Mouse (Mus musculus) MEL (cell line): Measurements from ENCODE around the gene Cpa4. TPM values are rescaled to one million over a fixed set of nuclear protein-coding genes. Genes with fewer than 3 reads are reported as not detected.

Source experiments
- DNase-seq: peaks from one replicate; pipeline ENCODE4 v3.0.0; 2011; ENCODE audit warnings: low read depth, low spot score
- H3K27ac ChIP-seq: 2 replicates; pipeline ENCODE4 v1.5.1; 2012; ENCODE audit warnings: low read depth, mild to moderate bottlenecking, control low read depth, low read length, moderate library complexity; ENCODE audit not compliant: control insufficient read depth
- H3K27me3 ChIP-seq, 2 experiments: fragments of 150-350 bp in 1 of 2; sonication (generic) in 1 of 2; 2 replicates each; pipeline ENCODE4 v1.6.1; 2012; ENCODE audit warnings: low read length in 2 of 2, mild to moderate bottlenecking in 2 of 2, improper control_type of control experiment in 1 of 2, moderate library complexity in 1 of 2; ENCODE audit not compliant: insufficient read depth in 2 of 2, control insufficient read depth in 1 of 2
- H3K36me3 ChIP-seq, 2 experiments: 2 replicates each; pipeline ENCODE4 v1.6.1; 2012 to 2014; ENCODE audit warnings: low read length in 2 of 2, improper control_type of control experiment in 1 of 2, inconsistent platforms in 1 of 2, mild to moderate bottlenecking in 1 of 2; ENCODE audit not compliant: insufficient read depth in 2 of 2, control insufficient read depth in 1 of 2
- H3K4me1 ChIP-seq, 2 experiments: fragments of 150-350 bp in 1 of 2; sonication (generic) in 1 of 2; 2 replicates each; pipeline ENCODE4 v1.6.1; 2012; ENCODE audit warnings: low read length in 2 of 2, improper control_type of control experiment in 1 of 2, mild to moderate bottlenecking in 1 of 2; ENCODE audit not compliant: insufficient read depth in 2 of 2, control insufficient read depth in 1 of 2
- H3K4me3 ChIP-seq, 2 experiments: fragments of 150-350 bp in 1 of 2; sonication (generic) in 1 of 2; 2 replicates each; pipeline ENCODE4 v1.5.1; 2012; ENCODE audit warnings: low read depth in 2 of 2, low read length in 2 of 2, mild to moderate bottlenecking in 2 of 2, moderate library complexity in 2 of 2, control low read depth in 1 of 2, improper control_type of control experiment in 1 of 2; ENCODE audit not compliant: control insufficient read depth in 1 of 2, insufficient read depth in 1 of 2
- H3K79me2 ChIP-seq: 2 replicates; pipeline ENCODE4 v1.6.1; 2012; ENCODE audit warnings: mild to moderate bottlenecking, low read length, moderate library complexity; ENCODE audit not compliant: control insufficient read depth, poor library complexity, insufficient read depth
- H3K9ac ChIP-seq: 2 replicates; pipeline ENCODE4 v1.6.1; 2012; ENCODE audit warnings: low read depth, mild to moderate bottlenecking, control low read depth, low read length, moderate library complexity; ENCODE audit not compliant: control insufficient read depth, poor library complexity, severe bottlenecking
- H3K9me3 ChIP-seq: fragments of 150-350 bp; sonication (generic); replicated peaks from 2 replicates; pipeline ENCODE4 v1.6.1; 2012; ENCODE audit warnings: mild to moderate bottlenecking, low read length, improper control_type of control experiment, moderate library complexity; ENCODE audit not compliant: insufficient read depth
- BHLHE40 ChIP-seq: IDR thresholded peaks from 2 replicates; pipeline ENCODE4 v1.6.1; 2012; ENCODE audit warnings: low read depth, mild to moderate bottlenecking, inconsistent platforms, low read length, improper control_type of control experiment, borderline replicate concordance
- CTCF ChIP-seq, 3 experiments: IDR thresholded peaks in 2 of 3; conservative IDR thresholded peaks in 1 of 3; 2 replicates each; pipeline ENCODE4 v1.5.1; 2011 to 2012; ENCODE audit warnings: low read length in 3 of 3, low read depth in 2 of 3, mild to moderate bottlenecking in 2 of 3, improper control_type of control experiment in 1 of 3, inconsistent platforms in 1 of 3, mixed read lengths in 1 of 3, moderate library complexity in 1 of 3; ENCODE audit not compliant: control insufficient read depth in 1 of 3, insufficient read depth in 1 of 3, poor library complexity in 1 of 3, severe bottlenecking in 1 of 3
- E2F4 ChIP-seq: IDR thresholded peaks from 2 replicates; pipeline ENCODE4 v1.6.1; 2011; ENCODE audit warnings: low read depth, low read length, improper control_type of control experiment, borderline replicate concordance
- ELF1 ChIP-seq: IDR thresholded peaks from 2 replicates; pipeline ENCODE4 v1.6.1; 2014; ENCODE audit warnings: low read depth, mild to moderate bottlenecking, inconsistent platforms, low read length, improper control_type of control experiment, moderate library complexity
- EP300 ChIP-seq, 2 experiments: IDR thresholded peaks; 2 replicates each; pipeline ENCODE4 v1.6.1; 2011; ENCODE audit warnings: improper control_type of control experiment in 2 of 2, low read length in 2 of 2, low read depth in 1 of 2, mild to moderate bottlenecking in 1 of 2
- GABPA ChIP-seq: IDR thresholded peaks from 2 replicates; pipeline ENCODE4 v1.6.1; 2012; ENCODE audit warnings: low read depth, mild to moderate bottlenecking, inconsistent platforms, low read length, improper control_type of control experiment, moderate library complexity
- HCFC1 ChIP-seq: IDR thresholded peaks from 2 replicates; pipeline ENCODE4 v1.6.1; 2012; ENCODE audit warnings: low read depth, mild to moderate bottlenecking, inconsistent platforms, low read length, improper control_type of control experiment, moderate library complexity
- MAFK ChIP-seq: IDR thresholded peaks from 2 replicates; pipeline ENCODE4 v1.6.1; 2011; ENCODE audit warnings: low read depth, mild to moderate bottlenecking, low read length, improper control_type of control experiment, borderline replicate concordance
- MXI1 ChIP-seq: IDR thresholded peaks from 2 replicates; pipeline ENCODE4 v1.6.1; 2011; ENCODE audit warnings: mild to moderate bottlenecking, low read depth, low read length, improper control_type of control experiment
- MYC ChIP-seq: IDR thresholded peaks from 2 replicates; pipeline ENCODE4 v1.6.1; 2011; ENCODE audit warnings: low read depth, mild to moderate bottlenecking, low read length, improper control_type of control experiment, moderate library complexity
- NRF1 ChIP-seq: IDR thresholded peaks from 2 replicates; pipeline ENCODE4 v1.6.1; 2014; ENCODE audit warnings: low read depth, mild to moderate bottlenecking, inconsistent platforms, low read length, improper control_type of control experiment, moderate library complexity; ENCODE audit not compliant: poor library complexity, insufficient read depth, severe bottlenecking
- POLR2AphosphoS2 ChIP-seq: IDR thresholded peaks from 2 replicates; pipeline ENCODE4 v1.6.1; 2011; ENCODE audit warnings: low read length, improper control_type of control experiment
- POLR2AphosphoS5 ChIP-seq: IDR thresholded peaks from 2 replicates; pipeline ENCODE4 v1.6.1; 2012; ENCODE audit warnings: low read depth, borderline replicate concordance, mild to moderate bottlenecking, inconsistent platforms, low read length, moderate library complexity, mixed read lengths
- RCOR1 ChIP-seq: IDR thresholded peaks from 2 replicates; pipeline ENCODE4 v1.6.1; 2012; ENCODE audit warnings: low read depth, mild to moderate bottlenecking, inconsistent platforms, low read length, improper control_type of control experiment
- SIN3A ChIP-seq: IDR thresholded peaks from 2 replicates; pipeline ENCODE4 v1.6.1; 2012; ENCODE audit warnings: low read length, improper control_type of control experiment, inconsistent platforms
- SMC3 ChIP-seq: IDR thresholded peaks from 2 replicates; pipeline ENCODE4 v1.6.1; 2011; ENCODE audit warnings: low read depth, low read length, improper control_type of control experiment
- TBP ChIP-seq: IDR thresholded peaks from 2 replicates; pipeline ENCODE4 v1.8.0; 2011; ENCODE audit warnings: low read depth, low read length, improper control_type of control experiment
- TCF12 ChIP-seq: IDR thresholded peaks from 2 replicates; pipeline ENCODE4 v1.6.1; 2014; ENCODE audit warnings: low read depth, mild to moderate bottlenecking, inconsistent platforms, low read length, improper control_type of control experiment, moderate library complexity
- UBTF ChIP-seq: IDR thresholded peaks from 2 replicates; pipeline ENCODE4 v1.6.1; 2012; ENCODE audit warnings: low read depth, mild to moderate bottlenecking, inconsistent platforms, low read length, improper control_type of control experiment, moderate library complexity, borderline replicate concordance; ENCODE audit not compliant: insufficient read depth
- USF1 ChIP-seq: IDR thresholded peaks from 2 replicates; pipeline ENCODE4 v1.6.1; 2014; ENCODE audit warnings: low read depth, mild to moderate bottlenecking, inconsistent platforms, low read length, improper control_type of control experiment, moderate library complexity
- ZMIZ1 ChIP-seq: IDR thresholded peaks from 2 replicates; pipeline ENCODE4 v1.6.1; 2012; ENCODE audit warnings: low read depth, mild to moderate bottlenecking, inconsistent platforms, low read length, improper control_type of control experiment, moderate library complexity
- polyA plus RNA-seq, 2 experiments: library from polyadenylated mRNA; stranded (reverse) in 1 of 2; unstranded in 1 of 2; fragments of >175 nt in 1 of 2; fragments of >200 nt in 1 of 2; gene quantifications; 2 replicates each; pipeline versions ENCODE4 v1.2.1 to v1.2.4; 2012; ENCODE audit warnings: low replicate concordance in 2 of 2, low read depth in 1 of 2; ENCODE audit not compliant: insufficient read length in 2 of 2, insufficient read depth in 1 of 2, missing spikeins in 1 of 2
- total RNA-seq: library from RNA; depleted of rRNA; stranded (reverse); fragments of 300-350 nt; gene quantifications from 2 replicates; pipeline ENCODE4 v1.2.3, GENCODE M21; 2012

The Cpa4 gene
- total and polyA plus RNA-seq, 3 experiments: not detected

- Histone ChIP-seq H3K4me1 (no peaks in the 10 kb centered on the region), H3K9ac (no peak overlapping the region), H3K9me3 (no peaks in the 10 kb centered on the region), H3K36me3 (no peaks in the 10 kb centered on the region), H3K27me3 (peaks cover 0 to 6% of the 10 kb centered on the region in 2 experiments; a peak in 3 of 4 replicates), H3K4me3 (no peak overlapping the region), H3K79me2 (no peaks in the 10 kb centered on the region), H3K27ac (no peak overlapping the region)
- TF ChIP-seq HCFC1 (no peak), E2F4 (no peak), MXI1 (no peak), MYC (no peak), EP300 (IDR thresholded peaks at IDR 0.05; ENCODE audit: low read depth in 1 of 2, low read length in 2 of 2) (no peak), USF1 (no peak), NRF1 (no peak), SIN3A (no peak)
- no peak for DNase-seq
Observed at GRCm38 (mm10) chr6:30562132-30562531, 6.0 kb upstream of the Cpa4 start.

DNA sequence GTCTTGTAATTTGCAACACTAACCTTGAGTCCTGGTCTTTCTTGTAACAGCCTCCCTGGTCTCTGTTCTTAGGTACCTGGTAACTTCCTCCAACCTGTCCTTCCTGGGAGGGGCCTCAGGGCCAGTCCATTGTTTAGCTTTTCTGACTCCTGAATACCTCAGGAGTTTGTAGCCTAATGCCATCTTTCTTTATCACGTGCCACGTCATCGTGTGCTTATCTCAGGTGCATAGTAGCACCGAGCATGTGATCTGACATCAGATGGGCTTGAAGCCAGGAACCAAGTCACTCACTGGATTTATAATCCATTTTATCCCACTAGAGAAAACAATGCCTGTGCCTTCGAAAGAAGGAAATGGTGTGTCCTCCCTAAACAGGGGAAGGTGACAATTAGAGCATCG, 4.6 kb upstream of the Cpa4 start:
- no peak for DNase-seq
- TF ChIP-seq GABPA: no peak
- no peak for TF ChIP-seq MYC
- no peak for TF ChIP-seq SIN3A
- no peak for TF ChIP-seq TCF12
- TF ChIP-seq POLR2AphosphoS2: no peak
- TF ChIP-seq MAFK: no peak
- TF ChIP-seq, all 39 proteins: peak for 0
- no peaks in the 10 kb centered on the region for H3K9me3 ChIP-seq

GRCm38 (mm10) chr6:30564051-30564450, 4.1 kb upstream of the Cpa4 start:
- Histone ChIP-seq H3K4me3 (no peak overlapping the region), H3K79me2 (no peaks in the 10 kb centered on the region), H3K27ac (no peak overlapping the region), H3K9me3 (no peaks in the 10 kb centered on the region), H3K36me3 (no peaks in the 10 kb centered on the region), H3K9ac (no peak overlapping the region), H3K27me3 (peaks cover 0 to 8% of the 10 kb centered on the region in 2 experiments; a peak in 3 of 4 replicates), H3K4me1 (no peaks in the 10 kb centered on the region)
- TF ChIP-seq TBP (no peak), POLR2AphosphoS5 (no peak), E2F4 (no peak), RCOR1 (no peak), MXI1 (no peak), ZMIZ1 (no peak), BHLHE40 (no peak), ELF1 (no peak), CTCF (IDR thresholded peaks at IDR 0.05 in 2 of 3, conservative IDR thresholded peaks at IDR 0.05 in 1 of 3; ENCODE audit: control insufficient read depth in 1 of 3, insufficient read depth in 1 of 3, low read depth in 2 of 3, low read length in 3 of 3, poor library complexity in 1 of 3, severe bottlenecking in 1 of 3) (no peak), UBTF (no peak), MAFK (no peak), SMC3 (no peak)
- DNase-seq: no peak

More for the DNA sequence above, 4.6 kb upstream of the Cpa4 start:
- H3K4me3 ChIP-seq: no peak overlapping the region
- no peaks in the 10 kb centered on the region for H3K36me3 ChIP-seq
- no peaks in the 10 kb centered on the region for H3K79me2 ChIP-seq
- H3K27me3 ChIP-seq: peaks cover 0 to 7% of the 10 kb centered on the region in 2 experiments; a peak in 3 of 4 replicates
- H3K9ac ChIP-seq: no peak overlapping the region
- H3K27ac ChIP-seq: no peak overlapping the region
- H3K4me1 ChIP-seq: no peaks in the 10 kb centered on the region
